Mouse (Mus musculus) heart, adult 10 weeks (tissue): ENCODE data around the gene Atp4a. TPM values are rescaled to one million over a fixed set of nuclear protein-coding genes. Genes with fewer than 3 reads are reported as not detected.

Source experiments
- polyA plus RNA-seq: library from polyadenylated mRNA; stranded (reverse); fragments of 350-450 nt; fragmentation: Illumina TruSeq; extraction: RNeasy Lipid Tissue Mini Kit (QIAGEN cat#74804); gene quantifications from one replicate; pipeline ENCODE4 v1.2.3, GENCODE M21; 2014; ENCODE audit warnings: low read depth, low replicate concordance

Gene Atp4a
- polyA plus RNA-seq, result not detected

DNA sequence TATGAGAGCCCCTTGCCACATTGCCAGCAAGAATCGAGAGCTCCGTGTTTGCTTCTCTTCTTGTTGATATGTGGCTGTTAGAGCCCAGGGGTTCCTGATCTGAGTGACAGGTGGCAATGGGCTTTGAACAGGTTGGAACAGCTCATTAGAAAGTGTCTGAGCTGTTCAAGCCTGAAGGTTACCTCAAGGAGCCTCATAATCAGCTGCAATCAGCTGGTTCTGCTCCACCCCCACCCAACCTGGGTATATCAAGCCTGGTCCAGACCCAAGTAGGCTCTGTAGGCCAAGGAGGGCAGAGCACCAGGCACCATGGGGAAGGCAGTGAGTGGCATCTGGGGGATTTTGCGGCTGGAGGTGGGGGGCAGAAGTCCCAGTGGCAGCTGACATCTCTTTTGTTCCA is at the start of gene Atp4a:
Gene Atp4a (plus strand): TSS at position 268 of the 400 bp plus-strand sequence.

DNA sequence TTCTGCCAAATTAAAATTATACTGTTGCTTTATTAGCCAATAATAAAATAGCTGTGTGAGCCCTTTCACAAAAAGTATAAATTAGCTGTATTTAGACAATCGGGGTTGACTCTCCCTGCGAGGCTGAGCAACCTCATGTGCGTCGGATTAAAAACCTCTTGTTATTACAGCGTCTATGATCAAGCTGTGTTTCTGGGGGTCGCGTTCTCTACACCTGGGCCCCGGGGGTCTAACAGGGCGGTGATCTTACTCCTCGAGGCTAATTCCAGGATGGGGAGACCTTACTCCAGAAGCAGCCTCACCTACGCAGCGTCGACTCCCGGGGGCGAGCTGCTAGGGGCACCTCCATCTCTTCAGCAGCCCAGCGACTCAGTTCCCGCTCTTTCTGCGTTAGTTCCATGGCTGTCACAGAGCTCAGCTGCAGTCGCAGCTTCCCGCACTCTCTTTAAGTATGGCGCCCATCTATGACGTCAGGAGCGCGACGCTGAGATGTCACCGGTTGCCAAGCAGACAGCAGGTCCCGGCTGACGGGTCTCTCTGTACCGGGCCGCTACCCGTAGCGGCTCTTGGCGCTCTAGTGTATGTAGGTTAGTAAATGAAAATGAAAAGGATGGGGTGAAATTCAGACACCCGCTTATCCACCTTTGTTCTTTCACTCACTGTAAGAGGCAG is 47.3 kb upstream of the Atp4a start, which contains the start of gene Haus5:
Gene Haus5 (minus strand): TSS at position 466 of the 672 bp plus-strand sequence.

GRCm38 (mm10) chr7:30671480-30671879 is 40.5 kb upstream of the Atp4a start, which contains the start of gene Pmis2:
TSS of gene Pmis2 (minus strand) at chr7:30671605.

GRCm38 (mm10) chr7:30698589-30698988 is 13.4 kb upstream of the Atp4a start, which contains the start of gene 2200002J24Rik:
TSS of gene 2200002J24Rik (plus strand) at chr7:30698926.

DNA sequence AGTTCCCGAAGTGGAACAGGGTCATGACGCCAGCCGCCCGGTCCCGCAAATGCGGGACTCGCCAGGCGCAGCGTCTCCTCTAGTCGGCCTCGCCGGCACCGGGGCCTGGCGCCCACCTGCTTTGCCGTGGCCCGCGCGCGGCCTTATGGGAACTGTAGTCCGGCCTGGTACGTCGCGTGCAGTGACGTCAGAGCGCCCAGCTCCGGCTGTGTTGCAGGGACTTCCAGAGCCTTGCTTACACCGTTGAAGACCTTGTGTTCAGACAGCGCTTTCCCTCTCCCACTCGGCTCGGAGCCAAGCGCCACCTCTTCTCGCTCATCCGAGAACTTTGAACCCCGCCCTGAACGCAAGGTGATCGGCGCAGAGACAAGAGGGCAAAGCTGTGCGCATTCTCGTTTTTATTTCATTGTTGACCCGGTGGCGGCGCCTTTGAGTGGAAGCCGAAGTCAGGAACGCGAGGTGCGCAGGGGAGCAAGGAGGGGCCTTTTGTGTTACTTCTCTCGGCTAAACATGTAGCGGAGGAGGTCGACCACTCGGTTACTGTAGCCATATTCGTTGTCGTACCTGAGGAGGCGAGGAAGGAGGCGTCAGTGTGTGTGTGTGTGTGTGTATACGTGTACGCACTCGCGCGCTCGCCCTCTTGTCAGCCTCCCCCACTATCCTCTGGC is 17.5 kb downstream of the Atp4a start, which contains the start of gene Tmem147:
Gene Tmem147 (minus strand): TSS at position 145 of the 668 bp plus-strand sequence.

GRCm38 (mm10) chr7:30743617-30744016 is 31.6 kb downstream of the Atp4a start, which contains the start of gene Gapdhs:
TSS of gene Gapdhs (minus strand) at chr7:30743681.

DNA sequence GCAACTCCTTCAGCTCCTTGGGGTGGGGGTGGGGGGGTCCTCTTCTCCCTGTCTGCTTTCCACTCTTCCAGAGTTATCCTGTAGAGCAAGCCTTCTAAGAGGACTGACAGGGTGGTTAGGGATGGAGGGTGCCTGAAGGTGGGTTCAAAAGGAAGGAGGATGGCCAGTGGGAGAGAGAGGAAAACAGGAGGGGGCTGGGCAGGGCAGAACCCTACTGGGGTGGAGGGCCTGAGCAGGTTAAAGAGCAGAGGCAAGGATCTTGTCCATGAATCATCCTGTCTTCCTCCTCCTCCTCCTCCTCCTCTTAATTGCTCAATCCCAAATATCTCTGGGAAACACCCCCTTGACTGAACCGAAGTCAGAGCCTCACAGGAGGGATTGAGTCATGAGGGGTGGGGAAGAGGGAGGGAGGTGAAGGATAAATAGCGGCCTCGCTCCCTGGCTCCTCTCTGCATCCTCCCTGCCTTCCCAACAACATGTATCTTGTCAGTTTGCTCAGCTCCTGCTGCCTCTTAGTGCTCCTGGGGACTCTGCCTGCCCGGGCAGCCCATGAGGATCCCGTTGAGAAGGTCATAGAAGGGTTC is 39.2 kb downstream of the Atp4a start, which contains the start of gene Sbsn:
Gene Sbsn (plus strand): TSS at position 386 of the 584 bp plus-strand sequence.

GRCm38 (mm10) chr7:30763456-30763855 is 51.4 kb downstream of the Atp4a start, which contains the start of gene Dmkn:
TSS of gene Dmkn (plus strand) at chr7:30763756.

Other genes with a start within 250 kb of the Atp4a start
- gene Prodh2, start 218.6 kb upstream of the Atp4a start, polyA plus RNA-seq, result not detected
- 1.1 TPM for gene Arhgap33, start 177.1 kb upstream of the Atp4a start, polyA plus RNA-seq
- gene Hspb6, start 160.0 kb upstream of the Atp4a start, polyA plus RNA-seq, result 945 TPM
- 3.8 TPM for gene Proser3, start 159.9 kb upstream of the Atp4a start, polyA plus RNA-seq
- 17.8 TPM for gene Lin37, start 152.4 kb upstream of the Atp4a start, polyA plus RNA-seq
- 64.0 TPM for gene U2af1l4, start 148.9 kb upstream of the Atp4a start, polyA plus RNA-seq
- gene Gm49396, start 148.9 kb upstream of the Atp4a start, polyA plus RNA-seq, result 8.0 TPM
- 106 TPM for gene Psenen, start 148.6 kb upstream of the Atp4a start, polyA plus RNA-seq
- gene Igflr1, start 146.8 kb upstream of the Atp4a start, polyA plus RNA-seq, result not detected
- 16.4 TPM for gene Kmt2b, start 123.5 kb upstream of the Atp4a start, polyA plus RNA-seq
- gene Zbtb32, start 113.3 kb upstream of the Atp4a start, polyA plus RNA-seq, result not detected
- 0.31 TPM for gene Upk1a, start 99.4 kb upstream of the Atp4a start, polyA plus RNA-seq
- 3,676 TPM for gene Cox6b1, start 86.1 kb upstream of the Atp4a start, polyA plus RNA-seq
- gene Etv2, start 76.4 kb upstream of the Atp4a start, polyA plus RNA-seq, result not detected
- 37.8 TPM for gene Rbm42, start 61.9 kb upstream of the Atp4a start, polyA plus RNA-seq
- gene Haus5, start 47.2 kb upstream of the Atp4a start, polyA plus RNA-seq, result 7.5 TPM
- gene Pmis2, start 40.6 kb upstream of the Atp4a start, polyA plus RNA-seq, result not detected
- gene 2200002J24Rik, start 13.3 kb upstream of the Atp4a start, polyA plus RNA-seq, result not detected
- gene Tmem147, start 17.3 kb downstream of the Atp4a start, polyA plus RNA-seq, result 168 TPM
- gene Gapdhs, start 31.5 kb downstream of the Atp4a start, polyA plus RNA-seq, result not detected
- gene Sbsn, start 39.3 kb downstream of the Atp4a start, polyA plus RNA-seq, result 3.5 TPM
- gene Dmkn, start 51.5 kb downstream of the Atp4a start, polyA plus RNA-seq, result 3.5 TPM
- not detected for gene Krtdap, start 75.7 kb downstream of the Atp4a start, polyA plus RNA-seq
- gene Ffar2, start 111.6 kb downstream of the Atp4a start, polyA plus RNA-seq, result not detected
- gene Ffar3, start 144.0 kb downstream of the Atp4a start, polyA plus RNA-seq, result not detected
- gene Ffar1, start 149.4 kb downstream of the Atp4a start, polyA plus RNA-seq, result not detected
- gene Cd22, start 168.1 kb downstream of the Atp4a start, polyA plus RNA-seq, result 0.76 TPM
- gene Mag, start 202.7 kb downstream of the Atp4a start, polyA plus RNA-seq, result 0.18 TPM
- gene Hamp2, start 212.5 kb downstream of the Atp4a start, polyA plus RNA-seq, result 6.3 TPM
- gene Hamp, start 231.8 kb downstream of the Atp4a start, polyA plus RNA-seq, result 44.7 TPM
- 166 TPM for gene Usf2, start 244.6 kb downstream of the Atp4a start, polyA plus RNA-seq